Mouse (Mus musculus) thymus, postnatal 4 days (tissue): ENCODE measurements at regions not wholly inside any gene's neighbourhood (a gene's known extent, or its start where the extent isn't known, plus 50 kb on each side); places are given as distances from the start of the nearest gene placed in this dataset.

ENCODE experiments used
- DNase-seq: peaks from one replicate; pipeline ENCODE4 v3.0.0; 2021

DNA sequence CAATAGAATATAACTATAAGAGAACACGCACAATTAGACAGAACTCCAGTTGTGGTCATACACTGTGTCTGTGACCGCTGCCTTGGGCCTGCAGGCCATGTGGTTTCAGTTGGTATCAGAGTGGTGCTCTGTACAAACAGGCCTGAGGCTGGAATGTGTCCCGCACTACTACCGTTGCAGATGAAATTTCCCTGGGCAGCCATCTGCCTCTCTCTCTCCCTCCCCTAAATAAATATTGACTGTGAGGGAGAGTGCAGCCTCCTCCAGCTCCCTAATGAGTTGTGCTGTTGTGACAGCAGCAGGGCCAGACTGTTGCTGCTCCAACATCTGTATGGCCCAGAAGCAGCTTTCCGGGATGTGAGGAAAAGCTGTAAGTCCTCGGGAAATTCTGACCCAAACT is 146.7 kb downstream of the Hs3st3b1 start:
- DNase-seq, result no peak

GRCm38 (mm10) chr11:63779371-63779770 is 142.7 kb downstream of the Hs3st3b1 start:
- DNase-seq, result no peak

DNA sequence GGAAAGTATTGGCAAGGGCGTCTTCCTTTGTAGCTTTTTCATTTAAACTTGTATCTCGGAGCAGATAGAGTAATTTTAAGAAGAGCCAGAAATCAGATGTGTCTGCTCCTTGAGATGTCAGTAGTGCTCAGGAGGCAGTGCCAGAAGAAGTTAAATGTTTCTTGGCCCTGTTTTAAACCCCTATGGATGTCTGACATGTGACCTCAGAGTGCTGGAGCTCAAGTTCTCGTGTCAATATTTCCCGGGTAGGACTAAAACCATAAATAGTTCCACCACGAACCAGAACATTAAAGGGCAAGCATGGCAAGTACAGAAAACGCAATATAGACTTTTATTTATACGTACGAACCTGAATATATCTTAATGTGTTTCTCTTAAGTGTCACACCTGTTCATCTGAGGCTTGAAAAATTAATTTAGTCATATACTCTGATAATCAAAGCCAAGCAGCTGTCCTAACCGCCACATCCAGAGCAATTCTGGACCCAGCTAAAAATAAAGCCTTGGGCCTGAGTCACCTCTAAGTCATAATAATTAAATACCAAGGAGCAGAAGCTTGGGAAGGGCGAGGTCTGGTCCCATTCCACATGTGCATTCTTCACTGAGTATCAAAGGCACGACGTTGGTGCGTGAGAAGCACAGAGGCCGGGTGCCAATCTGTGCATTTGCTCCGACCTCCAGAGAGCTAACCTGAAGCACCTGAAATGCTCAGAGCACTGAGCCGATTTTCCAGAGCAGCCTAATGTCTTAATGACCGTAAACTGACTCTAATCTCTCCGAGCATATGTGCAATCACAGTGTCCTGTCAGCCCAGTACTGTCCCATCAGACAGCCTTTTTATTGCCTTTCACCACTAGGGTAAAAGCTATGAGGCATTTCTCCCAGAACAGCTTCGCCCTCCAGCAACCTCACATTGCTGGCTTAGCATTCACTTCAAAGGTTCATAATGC is 139.8 kb downstream of the Hs3st3b1 start:
- no peak for DNase-seq

GRCm38 (mm10) chr11:63785281-63785886 is 136.7 kb downstream of the Hs3st3b1 start:
- DNase-seq, result no peak

- no peak for DNase-seq
Measured at GRCm38 (mm10) chr11:63785965-63786364, 136.1 kb downstream of the Hs3st3b1 start.

DNA sequence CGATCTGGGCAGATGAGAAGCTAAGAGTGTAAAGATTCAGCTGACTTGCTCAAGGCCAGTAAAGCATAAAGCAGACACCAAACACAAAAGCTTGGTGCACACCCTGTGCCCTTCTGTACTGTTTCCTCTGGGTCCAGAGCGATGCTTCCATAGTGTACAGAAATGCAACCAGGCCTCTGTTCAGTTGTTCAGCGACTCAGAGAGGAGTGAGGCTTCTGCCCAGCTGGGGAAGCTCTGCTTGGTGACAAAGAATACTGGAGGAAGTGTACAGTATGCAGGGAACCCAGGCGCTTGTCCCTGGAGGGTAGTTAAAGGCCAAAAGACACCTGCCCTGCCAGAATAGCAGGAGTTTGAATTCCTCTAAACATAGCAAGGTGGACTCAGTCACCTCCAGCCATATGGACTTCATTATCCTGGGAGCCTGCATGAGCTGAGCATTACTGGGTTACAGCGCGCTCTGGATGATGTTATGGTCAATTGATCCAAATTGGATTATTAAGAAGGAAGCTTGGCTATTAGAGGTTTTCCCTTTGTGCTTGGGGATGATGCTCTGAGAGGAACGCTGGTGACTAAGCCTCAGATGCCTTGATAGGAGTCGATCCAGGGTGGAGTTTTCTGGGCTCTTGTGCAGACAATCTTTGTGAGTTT is 132.5 kb downstream of the Hs3st3b1 start:
- DNase-seq, result no peak

- DNase-seq, result no peak
Measured at GRCm38 (mm10) chr11:63791004-63791862, 130.9 kb downstream of the Hs3st3b1 start.

- DNase-seq, result no peak
Measured at GRCm38 (mm10) chr11:63793732-63794503, 128.2 kb downstream of the Hs3st3b1 start.

DNA sequence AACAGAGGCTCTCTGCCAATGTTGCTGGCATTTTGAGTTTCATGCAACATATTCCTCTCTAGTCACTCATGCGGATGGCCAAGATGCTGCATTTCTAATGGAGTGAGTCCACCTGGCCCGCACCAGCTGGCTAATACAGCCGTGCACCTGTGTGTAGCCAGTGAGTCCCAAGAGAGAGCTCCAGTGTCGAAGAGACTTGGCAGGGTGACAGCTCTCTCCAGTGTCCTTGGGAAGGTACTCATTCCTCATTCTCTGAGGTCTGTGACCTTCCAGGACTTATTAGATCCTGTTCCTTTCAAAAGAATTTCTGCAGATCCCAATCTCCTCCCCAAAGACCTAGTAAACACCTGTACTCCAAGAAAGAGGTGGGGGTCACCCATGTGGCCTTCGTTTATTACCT is 109.9 kb downstream of the Hs3st3b1 start:
- DNase-seq, result no peak

- no peak for DNase-seq
Measured at GRCm38 (mm10) chr11:63822847-63823246, 99.2 kb downstream of the Hs3st3b1 start.

DNA sequence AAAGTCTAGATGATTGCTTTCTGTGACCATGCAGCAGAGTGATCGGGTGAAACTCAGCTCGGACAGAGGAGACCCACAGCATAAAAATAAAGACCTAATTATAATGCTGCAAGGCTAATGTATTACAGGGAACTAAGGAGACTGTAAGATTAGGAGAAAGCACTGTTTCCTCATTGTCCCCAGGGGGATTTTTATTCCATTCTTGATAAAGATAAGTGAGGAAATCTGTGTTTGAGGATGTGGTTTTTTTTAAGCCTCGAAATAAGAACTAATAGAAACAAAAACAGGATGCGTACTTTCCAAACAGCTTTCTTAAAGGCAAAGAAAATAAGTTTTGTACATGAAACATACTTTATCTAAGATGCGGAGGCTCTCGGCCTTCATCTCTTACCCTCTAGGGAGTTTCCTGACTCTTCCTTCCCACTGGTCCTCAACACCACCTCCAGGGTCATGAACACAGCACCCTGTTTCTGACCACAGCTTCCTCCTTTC is 94.8 kb downstream of the Hs3st3b1 start:
- DNase-seq, result no peak

GRCm38 (mm10) chr11:63833480-63833879 is 88.6 kb downstream of the Hs3st3b1 start:
- no peak for DNase-seq

GRCm38 (mm10) chr11:63834140-63834539 is 88.0 kb downstream of the Hs3st3b1 start:
- DNase-seq, result no peak

GRCm38 (mm10) chr11:63834631-63835030 is 87.5 kb downstream of the Hs3st3b1 start:
- DNase-seq, result no peak
